Comparison of ENCODE assay signal across 8 mouse cellular contexts in genomic region chr17:34119249-34120179, GRCm38 (mm10). TPM values are rescaled to one million over a fixed set of nuclear protein-coding genes. Genes with fewer than 3 reads are reported as not detected.
DNase-seq lines count a peak whose midpoint lies in the region; ATAC-seq and TF ChIP-seq lines count a peak whose summit lies in the region.

TSS of gene H2-DMa (plus strand) at chr17:34119541.

- peak; percentile 99 for DNase-seq in 416B (ENCODE audit: low read depth)
- DNase-seq in heart, adult 9 months (ENCODE audit: low spot score in 2 of 2), result peak; percentile 99
- DNase-seq in monocyte, adult 2 months (ENCODE audit: low read depth in 1 of 2, low spot score in 2 of 2), result peak; percentile 98
- peak; percentile 98 to 99 for DNase-seq in spleen, postnatal 36 days (ENCODE audit: low spot score in 2 of 2)

- peaks cover 45% of the 10 kb centered on the region for H3K36me3 ChIP-seq in kidney, embryonic 14.5 days (ENCODE audit: control insufficient read depth, insufficient read depth, low read length)
- H3K36me3 ChIP-seq in limb, embryonic 15.5 days, result peaks cover 34% of the 10 kb centered on the region

- H3K4me1 ChIP-seq in bone marrow macrophage, adult 2 months (ENCODE audit: control insufficient read depth, insufficient read depth, low read length), result peaks cover 13% of the 10 kb centered on the region
- H3K4me1 ChIP-seq in embryonic fibroblast, embryonic 13.5 days (ENCODE audit: control insufficient read depth, insufficient read depth, low read length), result peaks cover 11% of the 10 kb centered on the region; the same call in 1 of the 2 replicates
- peaks cover 24% of the 10 kb centered on the region; the same call in 1 of the 2 replicates for H3K4me1 ChIP-seq in kidney, embryonic 14.5 days (ENCODE audit: control insufficient read depth, insufficient read depth, low read length)
- H3K4me1 ChIP-seq in limb, embryonic 15.5 days, result peaks cover 35% of the 10 kb centered on the region

- H3K4me3 ChIP-seq in bone marrow macrophage, adult 2 months (ENCODE audit: insufficient read depth, low read length), result peak within 1 kb of the TSS; percentile 92
- H3K4me3 ChIP-seq in embryonic fibroblast, embryonic 13.5 days (ENCODE audit: insufficient read depth, low read length), result peak within 1 kb of the TSS; percentile 84
- peak within 1 kb of the TSS; percentile 92 for H3K4me3 ChIP-seq in kidney, embryonic 14.5 days (ENCODE audit: low read length)
- H3K4me3 ChIP-seq in limb, embryonic 15.5 days, result peak within 1 kb of the TSS; percentile 81

- peak within 1 kb of the TSS; percentile 98 for H3K9ac ChIP-seq in kidney, embryonic 14.5 days (ENCODE audit: low read depth, low read length)
- peak within 1 kb of the TSS; percentile 85 for H3K9ac ChIP-seq in limb, embryonic 15.5 days

- H3K9me3 ChIP-seq in kidney, embryonic 14.5 days (ENCODE audit: control insufficient read depth, low read length), result no peaks in the 10 kb centered on the region
- no peaks in the 10 kb centered on the region for H3K9me3 ChIP-seq in limb, embryonic 15.5 days

- H3K27ac ChIP-seq in bone marrow macrophage, adult 2 months (ENCODE audit: insufficient read depth, low read depth, low read length), result peak within 1 kb of the TSS; percentile 100
- H3K27ac ChIP-seq in embryonic fibroblast, embryonic 13.5 days (ENCODE audit: insufficient read depth, low read length), result peak within 1 kb of the TSS; percentile 100
- H3K27ac ChIP-seq in kidney, embryonic 14.5 days (ENCODE audit: low read depth, low read length), result peak within 1 kb of the TSS; percentile 100
- peak within 1 kb of the TSS; percentile 99 for H3K27ac ChIP-seq in limb, embryonic 15.5 days

- under 1% methylated on average over 96 of the region's 96 CpGs for WGBS in kidney, embryonic 14.5 days
- under 1% methylated on average over 96 of the region's 96 CpGs for WGBS in limb, embryonic 15.5 days

- no peak for TF ChIP-seq CTCF in bone marrow macrophage, adult 2 months (IDR thresholded peaks at IDR 0.05; ENCODE audit: low read depth, low read length)
- no peak for TF ChIP-seq CTCF in embryonic fibroblast, embryonic 13.5 days (IDR thresholded peaks at IDR 0.05; ENCODE audit: borderline replicate concordance, insufficient read depth, low read length)

- ATAC-seq in kidney, embryonic 14.5 days (ENCODE audit: low FRiP score, low TSS enrichment), result peak; percentile 70
- peak; percentile 80 for ATAC-seq in limb, embryonic 15.5 days (ENCODE audit: insufficient number of reproducible peaks, low FRiP score, low TSS enrichment, low read depth)

- H3K4me2 ChIP-seq in kidney, embryonic 14.5 days (replicated peaks; ENCODE audit: low read depth, low read length), result peak within 1 kb of the TSS; percentile 99
- peak within 1 kb of the TSS; percentile 83 for H3K4me2 ChIP-seq in limb, embryonic 15.5 days

- peak; percentile 99 for TF ChIP-seq POLR2A in bone marrow macrophage, adult 2 months (IDR thresholded peaks at IDR 0.05; ENCODE audit: borderline replicate concordance, low read depth, low read length)
- peak; percentile 97 for TF ChIP-seq POLR2A in embryonic fibroblast, embryonic 13.5 days (IDR thresholded peaks at IDR 0.05; ENCODE audit: low read depth, low read length)

- no peaks in the 10 kb centered on the region for H3K27me3 ChIP-seq in kidney, embryonic 14.5 days (ENCODE audit: control insufficient read depth, insufficient read depth, low read length)
- no peaks in the 10 kb centered on the region for H3K27me3 ChIP-seq in limb, embryonic 15.5 days

RNA-seq across cellular contexts. Expression of gene H2-DMa, which starts in this region (rescaled TPM):
- polyA plus RNA-seq in bone marrow macrophage, adult 2 months (2012; ENCODE audit: insufficient read depth, insufficient read length, missing spikeins), result 206 and 214 TPM in 2 replicates
- polyA plus RNA-seq in embryonic fibroblast, embryonic 13.5 days (2011; ENCODE audit: insufficient read length, low read depth, missing spikeins), result 8.2 and 10.0 TPM in 2 replicates
- polyA plus RNA-seq in kidney, embryonic 14.5 days (2014; fragmentation: Nextera tagmentation; extraction: Ambion mirVana), result 16.1 and 19.3 TPM in 2 replicates
- polyA plus RNA-seq in limb, embryonic 15.5 days (2015; fragmentation: Nextera tagmentation; extraction: Ambion mirVana), result 13.4 and 15.2 TPM in 2 replicates

Comparison
In these comparisons a context has a peak if more than half of its experiments do, and no peak if none do; other contexts are left out.
1. Peak in every context shown above with its lines: DNase-seq, ATAC-seq, H3K4me3 ChIP-seq and H3K27ac ChIP-seq.
2. RNA of gene H2-DMa (polyA plus RNA-seq): 206 to 214 TPM in bone marrow macrophage, adult 2 months; 16.1 to 19.3 TPM in kidney, embryonic 14.5 days, 13.4 to 15.2 TPM in limb, embryonic 15.5 days and 8.2 to 10.0 TPM in embryonic fibroblast, embryonic 13.5 days; every median in the first group is over 10 times any median in the second.